Mouse (Mus musculus): Measurements from ENCODE around the gene Leap2. TPM values are rescaled to one million over a fixed set of nuclear protein-coding genes. Genes with fewer than 3 reads are reported as not detected.
A peak's percentile ranks its signal among the peaks of the same experiment; 100 is the strongest.

Leap2 gene
- 198 and 209 TPM in 2 replicates for polyA plus RNA-seq (2015; fragmentation: Nextera tagmentation; extraction: Ambion mirVana)

DNA sequence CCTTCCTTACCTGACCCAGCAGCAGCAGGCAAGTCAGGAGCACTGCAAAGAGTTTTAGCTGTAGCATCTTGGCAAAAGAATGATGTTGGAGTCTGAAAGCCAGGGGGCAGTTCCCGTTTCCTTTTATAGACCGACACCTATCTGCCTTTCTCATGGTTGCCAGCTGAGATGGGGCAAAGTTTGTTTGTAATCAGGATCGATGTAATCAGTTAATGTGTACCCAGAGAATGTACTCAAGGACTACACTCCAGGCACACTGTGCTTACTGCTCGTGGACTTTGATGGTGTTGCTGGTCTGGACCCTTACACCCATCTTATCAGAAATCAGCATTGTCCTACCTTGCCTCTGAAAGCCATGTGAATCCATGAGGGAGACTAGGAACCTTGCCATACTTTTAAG lies at the start of gene Leap2:
Leap2 (minus strand) TSS at position 135 of the 400 bp plus-strand sequence.
- Histone ChIP-seq H3K36me3 (replicated peaks; ENCODE audit: insufficient read depth, low read length) (peaks cover 16% of the 10 kb centered on the region), H3K4me3 (ENCODE audit: low read depth, low read length) (peak within 1 kb of the TSS; percentile 41), H3K27me3 (ENCODE audit: insufficient read depth, low read length) (no peaks in the 10 kb centered on the region), H3K9me3 (ENCODE audit: low read length) (no peaks in the 10 kb centered on the region), H3K4me1 (ENCODE audit: insufficient read depth) (0 out of 2 replicates have a peak, but pooled peaks cover 7% of the 10 kb centered on the region), H3K4me2 (ENCODE audit: low read depth, low read length) (peak within 1 kb of the TSS; percentile 59), H3K27ac (ENCODE audit: low read depth) (peak within 1 kb of the TSS; percentile 87), H3K9ac (replicated peaks) (peak within 1 kb of the TSS; percentile 55)
- ATAC-seq (peak; percentile 87), DNase-seq (peak; percentile 42)
- peak; percentile 44 for TF ChIP-seq CTCF (IDR thresholded peaks at IDR 0.05; ENCODE audit: low read depth)
- peak; percentile 63 for TF ChIP-seq EP300 (IDR thresholded peaks at IDR 0.05; ENCODE audit: low read depth)
- WGBS (ENCODE audit: insufficient replicate concordance): 49% methylated on average over 4 of the region's 4 CpGs

DNA sequence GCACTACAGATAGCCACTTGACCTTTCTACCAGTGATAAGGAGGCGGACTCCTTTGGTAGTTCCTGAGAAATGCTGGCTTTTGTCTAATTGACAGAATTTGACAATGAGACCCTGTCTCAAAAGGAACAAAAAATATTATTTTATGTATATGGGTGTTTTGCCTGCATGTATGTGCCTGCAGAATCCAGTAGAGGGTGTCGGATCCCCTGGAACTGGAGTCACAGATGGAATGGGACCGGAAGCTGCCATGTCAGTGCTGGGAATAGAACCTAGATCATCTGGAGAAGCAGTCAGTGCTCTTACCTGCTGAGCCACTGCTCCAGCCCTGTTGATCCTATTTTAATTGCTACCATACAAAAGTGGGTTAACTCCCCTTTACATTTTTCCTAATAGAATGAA lies 49.7 kb upstream of the Leap2 start:
- WGBS (ENCODE audit: insufficient replicate concordance): 81% methylated on average over 3 of the region's 3 CpGs
- Histone ChIP-seq H3K9ac (replicated peaks) (no peak overlapping the region), H3K4me3 (ENCODE audit: low read depth, low read length) (no peak overlapping the region), H3K27me3 (ENCODE audit: insufficient read depth, low read length) (peaks cover 41% of the 10 kb centered on the region), H3K4me2 (ENCODE audit: low read depth, low read length) (no peak overlapping the region), H3K4me1 (ENCODE audit: insufficient read depth) (peaks cover 4% of the 10 kb centered on the region; the same call in 1 of the 2 replicates), H3K36me3 (replicated peaks; ENCODE audit: insufficient read depth, low read length) (no peaks in the 10 kb centered on the region), H3K9me3 (ENCODE audit: low read length) (no peaks in the 10 kb centered on the region), H3K27ac (ENCODE audit: low read depth) (no peak overlapping the region)
- no peak for ATAC-seq
- DNase-seq: no peak
- TF ChIP-seq CTCF (IDR thresholded peaks at IDR 0.05; ENCODE audit: low read depth): peak; percentile 48
- no peak for TF ChIP-seq EP300 (IDR thresholded peaks at IDR 0.05; ENCODE audit: low read depth)

DNA sequence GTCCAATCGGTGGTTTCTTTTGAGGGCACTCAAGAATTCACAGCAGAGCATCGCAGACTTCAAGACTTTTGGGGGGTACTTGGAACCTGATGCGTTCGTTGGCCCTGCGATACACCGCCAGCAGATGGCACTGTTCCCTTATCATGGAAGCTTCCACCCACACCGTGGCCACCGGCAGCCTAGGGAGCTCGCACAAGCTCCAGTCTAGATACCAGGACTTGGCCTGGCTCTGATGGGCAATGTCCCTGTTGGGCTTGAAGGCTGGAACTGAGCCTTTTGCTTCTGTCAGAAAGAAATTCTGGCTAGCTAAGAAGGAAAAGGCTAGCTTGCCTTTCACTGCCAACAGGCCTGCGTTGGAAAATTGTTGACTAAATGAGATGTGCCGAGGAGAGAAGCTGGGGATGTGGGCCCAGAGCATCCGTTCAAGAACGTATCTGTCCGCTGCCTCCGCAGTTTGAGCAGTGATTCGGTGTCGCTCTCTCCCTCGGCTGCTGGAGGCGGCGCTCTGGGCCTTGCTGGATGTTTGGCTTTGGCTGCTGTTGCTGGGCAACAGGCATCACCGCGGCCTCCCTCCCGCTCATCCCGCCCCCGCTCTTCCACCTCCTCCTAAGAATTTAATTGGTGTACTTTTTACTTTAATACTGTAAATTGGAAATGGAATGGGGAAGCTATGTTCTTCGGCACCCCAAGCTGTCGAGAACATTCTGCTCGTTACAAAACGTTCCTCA lies 47.2 kb upstream of the Leap2 start, which contains the start of gene Gm9837:
Gm9837 (minus strand) TSS at position 512 of the 728 bp plus-strand sequence.
- Histone ChIP-seq H3K9me3 (ENCODE audit: low read length) (no peaks in the 10 kb centered on the region), H3K4me1 (ENCODE audit: insufficient read depth) (peaks cover 4% of the 10 kb centered on the region; the same call in 1 of the 2 replicates), H3K9ac (replicated peaks) (no peak within 1 kb of the TSS), H3K4me3 (ENCODE audit: low read depth, low read length) (no peak within 1 kb of the TSS), H3K36me3 (replicated peaks; ENCODE audit: insufficient read depth, low read length) (no peaks in the 10 kb centered on the region), H3K4me2 (ENCODE audit: low read depth, low read length) (peak within 1 kb of the TSS; percentile 27; the same call in 1 of the 2 replicates), H3K27me3 (ENCODE audit: insufficient read depth, low read length) (peaks cover 31% of the 10 kb centered on the region), H3K27ac (ENCODE audit: low read depth) (no peak within 1 kb of the TSS)
- ATAC-seq: peak; percentile 80
- TF ChIP-seq CTCF (IDR thresholded peaks at IDR 0.05; ENCODE audit: low read depth) (peak; percentile 98), EP300 (IDR thresholded peaks at IDR 0.05; ENCODE audit: low read depth) (no peak)
- WGBS (ENCODE audit: insufficient replicate concordance): 7% methylated on average over 29 of the region's 29 CpGs
- peak; percentile 90 for DNase-seq

DNA sequence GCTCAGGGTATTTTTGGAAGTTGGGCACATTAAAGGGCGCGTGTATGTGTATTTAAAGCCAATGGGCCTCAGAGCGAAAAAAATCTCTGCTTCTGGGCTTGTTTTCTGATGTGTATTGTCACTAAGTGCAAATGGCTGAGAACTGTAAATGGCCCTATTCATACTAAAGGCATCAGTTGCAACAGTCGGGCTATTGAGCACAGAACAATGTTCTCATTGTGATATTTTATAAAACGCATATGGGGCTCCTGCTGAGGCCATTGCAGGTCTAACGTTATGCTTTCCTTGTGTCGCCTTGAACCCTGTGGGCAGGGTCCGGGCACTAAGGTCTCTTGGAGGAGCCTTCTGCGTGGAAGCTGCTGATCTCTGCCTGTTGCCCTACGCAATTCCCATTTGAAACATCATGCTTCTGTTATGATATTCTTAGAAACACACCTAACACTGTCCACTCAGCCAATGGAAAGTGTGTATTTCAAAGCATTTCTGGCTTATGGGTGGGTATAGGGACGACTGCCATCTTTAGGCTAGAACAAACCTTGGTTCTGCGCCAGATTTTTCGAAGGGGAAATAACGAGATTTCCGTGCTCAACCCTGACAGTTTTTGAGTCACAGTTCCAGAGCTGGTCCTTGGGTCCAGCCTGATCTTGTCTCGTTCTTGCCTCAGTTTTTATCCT lies 46.5 kb upstream of the Leap2 start:
- Histone ChIP-seq H3K27ac (ENCODE audit: low read depth) (no peak overlapping the region), H3K9me3 (ENCODE audit: low read length) (no peaks in the 10 kb centered on the region), H3K9ac (replicated peaks) (no peak overlapping the region), H3K4me3 (ENCODE audit: low read depth, low read length) (no peak overlapping the region), H3K4me2 (ENCODE audit: low read depth, low read length) (no peak overlapping the region), H3K36me3 (replicated peaks; ENCODE audit: insufficient read depth, low read length) (no peaks in the 10 kb centered on the region), H3K4me1 (ENCODE audit: insufficient read depth) (peaks cover 4% of the 10 kb centered on the region; the same call in 1 of the 2 replicates), H3K27me3 (ENCODE audit: insufficient read depth, low read length) (peaks cover 32% of the 10 kb centered on the region)
- DNase-seq (no peak), ATAC-seq (0 out of 2 replicates have a peak, but pooled peaks have one; percentile 9)
- TF ChIP-seq CTCF (IDR thresholded peaks at IDR 0.05; ENCODE audit: low read depth): no peak
- TF ChIP-seq EP300 (IDR thresholded peaks at IDR 0.05; ENCODE audit: low read depth): no peak
- WGBS (ENCODE audit: insufficient replicate concordance): 42% methylated on average over 16 of the region's 16 CpGs

DNA sequence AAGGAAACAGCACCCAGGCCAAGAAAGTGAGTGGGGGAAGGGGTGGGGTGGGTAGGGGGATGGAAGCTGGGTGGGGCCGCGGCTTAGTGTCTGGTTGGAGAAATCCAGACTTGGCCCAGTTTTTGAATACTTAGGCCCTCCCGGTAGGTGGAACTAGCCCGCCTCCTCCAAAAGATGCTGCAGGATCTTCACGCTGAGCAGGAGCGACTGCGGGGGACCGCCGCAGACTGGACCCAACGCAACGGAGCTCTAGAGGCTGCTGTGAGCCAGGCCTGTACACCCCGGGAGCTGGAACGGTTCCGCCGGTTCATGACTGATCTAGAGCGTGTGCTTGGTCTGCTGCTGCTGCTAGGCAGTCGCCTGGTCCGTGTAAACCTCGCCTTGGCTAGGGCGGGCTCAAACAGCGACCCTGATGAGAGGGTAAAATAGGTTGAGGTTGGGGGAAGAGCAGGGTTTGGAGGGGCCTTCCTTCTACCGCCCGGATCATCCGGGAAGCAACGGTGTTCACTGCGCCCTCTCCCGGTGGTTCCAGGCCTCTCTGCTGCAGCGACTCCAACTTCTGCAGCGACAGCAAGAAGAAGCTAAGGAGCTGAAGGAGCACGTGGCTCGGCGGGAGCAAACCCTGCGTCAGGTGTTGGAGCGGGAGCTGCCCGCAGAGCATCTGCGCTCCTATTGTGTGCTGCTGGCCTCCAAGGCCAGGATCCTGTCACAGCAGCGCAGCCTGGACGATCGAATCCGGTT lies 43.4 kb upstream of the Leap2 start:
- Histone ChIP-seq H3K9ac (replicated peaks) (no peak overlapping the region), H3K4me3 (ENCODE audit: low read depth, low read length) (0 out of 2 replicates have a peak overlapping the region, but pooled peaks have one; percentile 13), H3K27ac (ENCODE audit: low read depth) (no peak overlapping the region), H3K36me3 (replicated peaks; ENCODE audit: insufficient read depth, low read length) (no peaks in the 10 kb centered on the region; the same call in 1 of the 2 replicates), H3K27me3 (ENCODE audit: insufficient read depth, low read length) (peaks cover 46% of the 10 kb centered on the region), H3K4me1 (ENCODE audit: insufficient read depth) (peaks cover 17% of the 10 kb centered on the region), H3K9me3 (ENCODE audit: low read length) (no peaks in the 10 kb centered on the region), H3K4me2 (ENCODE audit: low read depth, low read length) (peak overlapping the region; percentile 59)
- peak; percentile 80 for TF ChIP-seq CTCF (IDR thresholded peaks at IDR 0.05; ENCODE audit: low read depth)
- TF ChIP-seq EP300 (IDR thresholded peaks at IDR 0.05; ENCODE audit: low read depth): no peak
- peak; percentile 78 for DNase-seq
- 24% methylated on average over 40 of the region's 40 CpGs for WGBS (ENCODE audit: insufficient replicate concordance)
- no peak for ATAC-seq

All from liver, postnatal 0 days (tissue).